In genomic region chr13:44618368-44618767, GRCm38 (mm10) we compare ENCODE assay signal across 26 mouse cellular contexts.
DNase-seq lines count a peak whose midpoint lies in the region; ATAC-seq and TF ChIP-seq lines count a peak whose summit lies in the region.
"Had no signal": no experiment of that assay in that cellular context is flagged by ENCODE, and none has a peak within 500 bp of the region (broad histone marks: within the 10 kb centered on the region; RNA-seq: fewer than 3 reads in every experiment).

No protein-coding gene starts in this region.

- no peak overlapping the region for H3K4me3 ChIP-seq in forebrain, embryonic 11.5 days (ENCODE audit: low read depth, low read length)
- no peak overlapping the region for H3K4me3 ChIP-seq in forebrain, embryonic 10.5 days
- no peak overlapping the region for H3K4me3 ChIP-seq in kidney, postnatal 0 days (replicated peaks; ENCODE audit: low read depth, low read length)
- no peak overlapping the region for H3K4me3 ChIP-seq in intestine, embryonic 16.5 days (ENCODE audit: low read length)
- H3K4me3 ChIP-seq: embryonic facial prominence, embryonic 10.5 days; embryonic facial prominence, embryonic 13.5 days; erythroblast, embryonic 14.5 days; heart, adult 2 months; heart, embryonic 10.5 days; heart, embryonic 13.5 days; hindbrain, embryonic 15.5 days had no signal

- no peak overlapping the region for H3K27ac ChIP-seq in forebrain, embryonic 11.5 days (ENCODE audit: low read depth, low read length)
- H3K27ac ChIP-seq in forebrain, embryonic 10.5 days, result no peak overlapping the region
- H3K27ac ChIP-seq in kidney, postnatal 0 days, result no peak overlapping the region
- H3K27ac ChIP-seq in intestine, embryonic 16.5 days (ENCODE audit: low read length), result 0 out of 2 replicates have a peak overlapping the region, but pooled peaks have one; percentile 7
- H3K27ac ChIP-seq: embryonic facial prominence, embryonic 10.5 days; embryonic facial prominence, embryonic 13.5 days; heart, adult 2 months; heart, embryonic 10.5 days; heart, embryonic 13.5 days; hindbrain, embryonic 15.5 days had no signal

- TF ChIP-seq CTCF in kidney, postnatal 0 days (IDR thresholded peaks at IDR 0.05; ENCODE audit: low read depth), result no peak

- H3K27me3 ChIP-seq in forebrain, embryonic 11.5 days (ENCODE audit: control insufficient read depth, insufficient read depth, low read length), result no peaks in the 10 kb centered on the region
- peaks cover 2% of the 10 kb centered on the region for H3K27me3 ChIP-seq in forebrain, embryonic 10.5 days (ENCODE audit: poor library complexity, severe bottlenecking)
- H3K27me3 ChIP-seq in kidney, postnatal 0 days (ENCODE audit: insufficient read depth, low read length), result no peaks in the 10 kb centered on the region
- H3K27me3 ChIP-seq in intestine, embryonic 16.5 days (replicated peaks; ENCODE audit: control insufficient read depth, insufficient read depth, low read length), result no peaks in the 10 kb centered on the region
- H3K27me3 ChIP-seq: embryonic facial prominence, embryonic 13.5 days; heart, embryonic 13.5 days; hindbrain, embryonic 15.5 days had no signal

- peak; percentile 8 for DNase-seq in forebrain, embryonic 11.5 days (ENCODE audit: low spot score)
- no peak for DNase-seq in forebrain, embryonic 10.5 days (ENCODE audit: extremely low spot score, low spot score)
- DNase-seq in kidney, postnatal 0 days (ENCODE audit: low spot score), result peak; percentile 53
- DNase-seq in kidney, postnatal 10 days, result no peak
- peak; percentile 72 for DNase-seq in mesoderm, embryonic 11.5 days (ENCODE audit: low read depth, low spot score)
- no peak for DNase-seq in left cerebral cortex, postnatal 36 days (ENCODE audit: low spot score in 2 of 2)
- no peak for DNase-seq in testis, postnatal 14 days (ENCODE audit: low spot score)
- DNase-seq: adrenal gland, postnatal 10 days; adrenal gland, postnatal 36 days; cerebellum, adult 18-20 months; cerebellum, adult 9-10 months; cerebellum, postnatal 14 days; forebrain, postnatal 0 days; gastrocnemius, postnatal 36 days; heart, adult 2 months; heart, postnatal 14 days; heart, postnatal 4 days had no signal

- no peak for ATAC-seq in forebrain, embryonic 11.5 days (replicated peaks; ENCODE audit: low FRiP score)
- ATAC-seq in kidney, postnatal 0 days (replicated peaks; ENCODE audit: low FRiP score, low read depth), result no peak
- ATAC-seq in intestine, embryonic 16.5 days, result peak; percentile 31; the same call in 1 of the 2 replicates
- ATAC-seq: CD4-positive, CD25-positive, alpha-beta regulatory T cell, adult 4 months; forebrain, embryonic 14.5 days; forebrain, postnatal 0 days had no signal

- intact Hi-C loops in left cerebral cortex, postnatal 36 days (cut with DNase I), result no loop called here

- H3K4me1 ChIP-seq in forebrain, embryonic 11.5 days (replicated peaks; ENCODE audit: control insufficient read depth, insufficient read depth, low read length), result no peaks in the 10 kb centered on the region; the same call in 1 of the 2 replicates
- peaks cover 11% of the 10 kb centered on the region for H3K4me1 ChIP-seq in forebrain, embryonic 10.5 days
- H3K4me1 ChIP-seq in kidney, postnatal 0 days (replicated peaks; ENCODE audit: insufficient read depth, low read length), result peaks cover 5% of the 10 kb centered on the region; the same call in 1 of the 2 replicates
- H3K4me1 ChIP-seq in intestine, embryonic 16.5 days (ENCODE audit: control insufficient read depth, insufficient read depth, low read length), result 0 out of 2 replicates have a peak, but pooled peaks cover 8% of the 10 kb centered on the region

- H3K9ac ChIP-seq in forebrain, embryonic 11.5 days (ENCODE audit: low read length), result no peak overlapping the region
- H3K9ac ChIP-seq in kidney, postnatal 0 days (ENCODE audit: low read depth, low read length), result no peak overlapping the region
- no peak overlapping the region for H3K9ac ChIP-seq in intestine, embryonic 16.5 days (ENCODE audit: low read depth, low read length)
- H3K9ac ChIP-seq: embryonic facial prominence, embryonic 13.5 days; forebrain, postnatal 0 days; heart, embryonic 13.5 days; hindbrain, embryonic 15.5 days had no signal

- 87% methylated on average over 3 of the region's 3 CpGs for WGBS in forebrain, embryonic 11.5 days
- WGBS in forebrain, embryonic 10.5 days, result 89% methylated on average over 3 of the region's 3 CpGs
- 22% methylated on average over 3 of the region's 3 CpGs for WGBS in kidney, postnatal 0 days
- 29% methylated on average over 3 of the region's 3 CpGs for WGBS in intestine, embryonic 16.5 days

- H3K9me3 ChIP-seq in forebrain, embryonic 11.5 days (ENCODE audit: control insufficient read depth, low read length), result no peaks in the 10 kb centered on the region
- no peaks in the 10 kb centered on the region for H3K9me3 ChIP-seq in forebrain, embryonic 10.5 days
- H3K9me3 ChIP-seq in kidney, postnatal 0 days (replicated peaks; ENCODE audit: low read length), result no peaks in the 10 kb centered on the region
- H3K9me3 ChIP-seq in intestine, embryonic 16.5 days (ENCODE audit: control insufficient read depth, low read length), result no peaks in the 10 kb centered on the region
- H3K9me3 ChIP-seq: embryonic facial prominence, embryonic 10.5 days; embryonic facial prominence, embryonic 13.5 days; heart, embryonic 10.5 days; heart, embryonic 13.5 days; hindbrain, embryonic 15.5 days had no signal

- H3K4me2 ChIP-seq in forebrain, embryonic 11.5 days (ENCODE audit: low read depth, low read length, severe bottlenecking), result no peak overlapping the region
- H3K4me2 ChIP-seq in kidney, postnatal 0 days (ENCODE audit: low read length), result no peak overlapping the region
- no peak overlapping the region for H3K4me2 ChIP-seq in intestine, embryonic 16.5 days (ENCODE audit: low read depth, low read length)
- H3K4me2 ChIP-seq: embryonic facial prominence, embryonic 13.5 days; heart, embryonic 13.5 days; hindbrain, embryonic 15.5 days had no signal

- H3K36me3 ChIP-seq in forebrain, embryonic 11.5 days (ENCODE audit: control insufficient read depth, insufficient read depth, low read length), result no peaks in the 10 kb centered on the region
- no peaks in the 10 kb centered on the region for H3K36me3 ChIP-seq in forebrain, embryonic 10.5 days (replicated peaks)
- H3K36me3 ChIP-seq in kidney, postnatal 0 days (ENCODE audit: insufficient read depth, low read length), result no peaks in the 10 kb centered on the region
- no peaks in the 10 kb centered on the region for H3K36me3 ChIP-seq in intestine, embryonic 16.5 days (ENCODE audit: control insufficient read depth, insufficient read depth, low read length)
- H3K36me3 ChIP-seq: embryonic facial prominence, embryonic 10.5 days; embryonic facial prominence, embryonic 13.5 days; heart, embryonic 10.5 days; heart, embryonic 13.5 days; hindbrain, embryonic 15.5 days had no signal

Comparison
In these comparisons a context has a peak if more than half of its experiments do, and no peak if none do; other contexts are left out.
1. DNase-seq: peak in forebrain, embryonic 11.5 days (single experiment), kidney, postnatal 0 days (single experiment) and mesoderm, embryonic 11.5 days (single experiment); none in forebrain, embryonic 10.5 days (single experiment), kidney, postnatal 10 days (single experiment), left cerebral cortex, postnatal 36 days (0 of 2) and testis, postnatal 14 days (single experiment).